8 mouse cellular contexts compared by ENCODE assay signal in genomic region chr10:67098408-67099050, GRCm38 (mm10). TPM values are rescaled to one million over a fixed set of nuclear protein-coding genes. Genes with fewer than 3 reads are reported as not detected.
DNase-seq lines count a peak whose midpoint lies in the region; ATAC-seq and TF ChIP-seq lines count a peak whose summit lies in the region.

No protein-coding gene starts in this region.

- H3K9ac ChIP-seq in heart, embryonic 13.5 days = peak overlapping the region; percentile 100
- H3K9ac ChIP-seq in ES-Bruce4 (ENCODE audit: low read depth, poor library complexity, severe bottlenecking) = peak overlapping the region; percentile 94
- peak overlapping the region; percentile 99 for H3K9ac ChIP-seq in forebrain, embryonic 13.5 days

- ATAC-seq in heart, embryonic 13.5 days (ENCODE audit: extremely low read depth, insufficient number of reproducible peaks, low FRiP score, low TSS enrichment) = no peak
- no peak for ATAC-seq in forebrain, embryonic 13.5 days
- ATAC-seq in monocyte, adult 5-6 weeks (replicated peaks; ENCODE audit: insufficient number of reproducible peaks, low FRiP score, low TSS enrichment, poor library complexity, severe bottlenecking) = peak; percentile 38
- ATAC-seq in erythroblast, adult 5-6 weeks (replicated peaks; ENCODE audit: low FRiP score, poor library complexity, severe bottlenecking) = no peak

- intact Hi-C loops in heart, postnatal 36 days (cut with DNase I) = loop anchor here (5.0 kb wide), 1 partner anchor 41 kb away; no protein-coding TSS in a partner anchor

- peak overlapping the region; percentile 99 for H3K27ac ChIP-seq in heart, embryonic 13.5 days (replicated peaks)
- H3K27ac ChIP-seq in ES-Bruce4 (ENCODE audit: insufficient read depth, low read length) = peak overlapping the region; percentile 68
- H3K27ac ChIP-seq in forebrain, embryonic 13.5 days = no peak overlapping the region
- no peak overlapping the region for H3K27ac ChIP-seq in limb, embryonic 10.5 days

- TF ChIP-seq POLR2A in ES-Bruce4 (IDR thresholded peaks at IDR 0.05; ENCODE audit: insufficient read depth, low read length) = no peak

- peaks cover 67% of the 10 kb centered on the region for H3K4me1 ChIP-seq in heart, embryonic 13.5 days
- no peaks in the 10 kb centered on the region for H3K4me1 ChIP-seq in ES-Bruce4 (ENCODE audit: control insufficient read depth, insufficient read depth, low read length)
- peaks cover 68% of the 10 kb centered on the region for H3K4me1 ChIP-seq in forebrain, embryonic 13.5 days
- peaks cover 67% of the 10 kb centered on the region for H3K4me1 ChIP-seq in limb, embryonic 10.5 days

- peak overlapping the region; percentile 76 for H3K4me2 ChIP-seq in heart, embryonic 13.5 days
- H3K4me2 ChIP-seq in forebrain, embryonic 13.5 days = peak overlapping the region; percentile 84

- 0 out of 2 replicates have a peak, but pooled peaks have one; percentile 34 for TF ChIP-seq EP300 in ES-Bruce4 (IDR thresholded peaks at IDR 0.05; ENCODE audit: insufficient read depth, low read depth, low read length)

- H3K27me3 ChIP-seq in heart, embryonic 13.5 days (replicated peaks) = no peaks in the 10 kb centered on the region
- H3K27me3 ChIP-seq in ES-Bruce4 (ENCODE audit: control insufficient read depth, insufficient read depth, low read length, poor library complexity, severe bottlenecking) = no peaks in the 10 kb centered on the region
- no peaks in the 10 kb centered on the region for H3K27me3 ChIP-seq in forebrain, embryonic 13.5 days
- H3K27me3 ChIP-seq in limb, embryonic 10.5 days (ENCODE audit: low read depth, poor library complexity, severe bottlenecking) = no peaks in the 10 kb centered on the region

- no peak for DNase-seq in heart, postnatal 36 days
- DNase-seq in limb, embryonic 10.5 days (ENCODE audit: low spot score) = no peak
- DNase-seq in adrenal gland, adult 18-20 months (ENCODE audit: low spot score in 2 of 2) = no peak

- H3K4me3 ChIP-seq in heart, embryonic 13.5 days = peak overlapping the region; percentile 90
- peak overlapping the region; percentile 62 for H3K4me3 ChIP-seq in ES-Bruce4 (ENCODE audit: low read depth, low read length)
- H3K4me3 ChIP-seq in forebrain, embryonic 13.5 days = peak overlapping the region; percentile 90
- H3K4me3 ChIP-seq in limb, embryonic 10.5 days = peak overlapping the region; percentile 89

- H3K36me3 ChIP-seq in heart, embryonic 13.5 days = no peaks in the 10 kb centered on the region
- 0 out of 2 replicates have a peak, but pooled peaks cover 2% of the 10 kb centered on the region for H3K36me3 ChIP-seq in ES-Bruce4 (ENCODE audit: control insufficient read depth, insufficient read depth, low read length, poor library complexity, severe bottlenecking)
- H3K36me3 ChIP-seq in forebrain, embryonic 13.5 days (ENCODE audit: poor library complexity, severe bottlenecking) = no peaks in the 10 kb centered on the region; the same call in 1 of the 2 replicates
- no peaks in the 10 kb centered on the region for H3K36me3 ChIP-seq in limb, embryonic 10.5 days

- H3K9me3 ChIP-seq in heart, embryonic 13.5 days = no peaks in the 10 kb centered on the region
- no peaks in the 10 kb centered on the region for H3K9me3 ChIP-seq in ES-Bruce4 (replicated peaks; ENCODE audit: control insufficient read depth, insufficient read depth, low read length, poor library complexity, severe bottlenecking)
- H3K9me3 ChIP-seq in forebrain, embryonic 13.5 days (replicated peaks) = no peaks in the 10 kb centered on the region
- no peaks in the 10 kb centered on the region for H3K9me3 ChIP-seq in limb, embryonic 10.5 days (replicated peaks)

- 14% methylated on average over 7 of the region's 7 CpGs for WGBS in heart, embryonic 13.5 days
- 19% methylated on average over 7 of the region's 7 CpGs for WGBS in forebrain, embryonic 13.5 days
- 17% methylated on average over 7 of the region's 7 CpGs for WGBS in limb, embryonic 10.5 days

- no peak for TF ChIP-seq CTCF in ES-Bruce4 (IDR thresholded peaks at IDR 0.05; ENCODE audit: low read depth, low read length)

RNA-seq across cellular contexts. Expression of gene Reep3, which starts 1.8 kb away (rescaled TPM):
- 23.2 and 26.4 TPM in 2 replicates for polyA plus RNA-seq in heart, embryonic 13.5 days (2015; fragmentation: Nextera tagmentation; extraction: Ambion mirVana)
- total RNA-seq in heart, postnatal 36 days (2021) = 10 to 100 TPM; 22.2 to 22.5 TPM
- 47.9 and 50.5 TPM in 2 replicates for polyA plus RNA-seq in ES-Bruce4 (2011; ENCODE audit: insufficient read depth, insufficient read length, low read depth, missing spikeins)
- polyA plus RNA-seq in forebrain, embryonic 13.5 days (2015; fragmentation: Nextera tagmentation; extraction: Ambion mirVana) = 42.2 and 43.0 TPM in 2 replicates
- 17.8 and 22.2 TPM in 2 replicates for polyA plus RNA-seq in limb, embryonic 10.5 days (2016; fragmentation: Nextera tagmentation; extraction: Ambion mirVana)
- total RNA-seq in monocyte, adult 5-6 weeks (2017) = 12.9 to 19.6 TPM (median 19.1 TPM) in 3 replicates
- 14.8 and 16.5 TPM in 2 replicates for total RNA-seq in erythroblast, adult 5-6 weeks (2015; ENCODE audit: low replicate concordance)
- 6.4 and 8.1 TPM in 2 replicates for total RNA-seq in erythroblast, adult 5-6 weeks (2017; ENCODE audit: low replicate concordance)
- 10 to 100 TPM; 40.7 to 41.0 TPM for total RNA-seq in adrenal gland, adult 18-20 months (2021)

RNA-seq across cellular contexts. Expression of gene Jmjd1c, which starts 2.6 kb away (rescaled TPM):
- polyA plus RNA-seq in heart, embryonic 13.5 days (2015; fragmentation: Nextera tagmentation; extraction: Ambion mirVana) = 30.3 and 30.8 TPM in 2 replicates
- 10 to 100 TPM; 39.4 to 41.1 TPM for total RNA-seq in heart, postnatal 36 days (2021)
- polyA plus RNA-seq in ES-Bruce4 (2011; ENCODE audit: insufficient read depth, insufficient read length, low read depth, missing spikeins) = 123 and 141 TPM in 2 replicates
- polyA plus RNA-seq in forebrain, embryonic 13.5 days (2015; fragmentation: Nextera tagmentation; extraction: Ambion mirVana) = 42.5 and 49.6 TPM in 2 replicates
- 27.6 and 31.6 TPM in 2 replicates for polyA plus RNA-seq in limb, embryonic 10.5 days (2016; fragmentation: Nextera tagmentation; extraction: Ambion mirVana)
- 110 to 165 TPM (median 124 TPM) in 3 replicates for total RNA-seq in monocyte, adult 5-6 weeks (2017)
- 25.4 and 38.5 TPM in 2 replicates for total RNA-seq in erythroblast, adult 5-6 weeks (2015; ENCODE audit: low replicate concordance)
- total RNA-seq in erythroblast, adult 5-6 weeks (2017; ENCODE audit: low replicate concordance) = 36.3 and 39.3 TPM in 2 replicates
- 10 to 100 TPM; 44.4 to 49.7 TPM for total RNA-seq in adrenal gland, adult 18-20 months (2021)

Comparison
In these comparisons a context has a peak if more than half of its experiments do, and no peak if none do; other contexts are left out.
1. H3K27ac ChIP-seq: peak in heart, embryonic 13.5 days (single experiment) and ES-Bruce4 (single experiment); none in forebrain, embryonic 13.5 days (single experiment) and limb, embryonic 10.5 days (single experiment).
2. Peak in every context shown above with its lines, with median percentiles within 50 percentile points of each other: H3K4me3 ChIP-seq and H3K9ac ChIP-seq.